Mouse (Mus musculus): ENCODE results near the gene Cachd1. TPM values are rescaled to one million over a fixed set of nuclear protein-coding genes. Genes with fewer than 3 reads are reported as not detected.

Gene Cachd1
- total and polyA plus RNA-seq, 3 experiments, result 2.0 to 5.1 (median 3.5) TPM

- no peaks in the 10 kb centered on the region for H3K36me3 ChIP-seq (ENCODE audit: control insufficient read depth, insufficient read depth, low read length)
- no peaks in the 10 kb centered on the region for H3K27me3 ChIP-seq (ENCODE audit: control insufficient read depth, insufficient read depth, low read length)
- no peak overlapping the region for H3K4me3 ChIP-seq
- no peak overlapping the region for H3K27ac ChIP-seq
- H3K4me1 ChIP-seq (ENCODE audit: control insufficient read depth, insufficient read depth, low read length), result no peaks in the 10 kb centered on the region
- no peak overlapping the region for H3K9ac ChIP-seq (ENCODE audit: low read depth, low read length)
- DNase-seq, result no peak
- intact Hi-C loops (cut with DNase I), result no loop called here
- TF ChIP-seq EP300 (IDR thresholded peaks at IDR 0.05; ENCODE audit: insufficient read depth, low read depth, low read length) (no peak), CTCF (IDR thresholded peaks at IDR 0.05) (no peak), POLR2A (IDR thresholded peaks at IDR 0.05; ENCODE audit: insufficient read depth, low read depth, low read length) (no peak)
- H3K79me2 ChIP-seq (replicated peaks; ENCODE audit: control insufficient read depth, insufficient read depth, low read length), result no peaks in the 10 kb centered on the region
- 68% methylated on average over 18 of the region's 18 CpGs for WGBS
Measured at GRCm38 (mm10) chr4:100994442-100995255, 218.2 kb downstream of the Cachd1 start.

DNA sequence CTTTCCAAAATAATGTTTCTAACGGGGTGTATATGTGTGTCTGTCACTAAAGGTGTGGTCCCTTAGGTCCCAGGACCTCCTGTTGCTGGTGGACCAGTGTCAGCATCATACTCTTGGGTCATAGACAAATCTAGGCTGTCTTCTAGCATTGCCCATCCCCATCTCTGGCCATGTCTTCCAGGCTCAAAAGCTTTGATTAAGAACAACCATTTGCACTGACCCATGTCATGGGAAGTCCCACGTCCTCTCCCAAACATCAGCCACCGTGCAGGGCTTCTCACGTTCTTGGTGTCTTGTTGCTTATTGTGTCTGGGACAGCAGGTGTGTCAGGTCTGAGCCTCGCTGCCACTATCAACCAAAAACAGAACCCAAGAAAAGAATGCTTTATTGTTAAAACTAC, 219.1 kb downstream of the Cachd1 start:
- H3K4me1 ChIP-seq (ENCODE audit: control insufficient read depth, insufficient read depth, low read length), result no peaks in the 10 kb centered on the region
- no peaks in the 10 kb centered on the region for H3K79me2 ChIP-seq (replicated peaks; ENCODE audit: control insufficient read depth, insufficient read depth, low read length)
- no peaks in the 10 kb centered on the region for H3K27me3 ChIP-seq (ENCODE audit: control insufficient read depth, insufficient read depth, low read length)
- no peak for TF ChIP-seq CTCF (IDR thresholded peaks at IDR 0.05)
- TF ChIP-seq EP300 (IDR thresholded peaks at IDR 0.05; ENCODE audit: insufficient read depth, low read depth, low read length), result no peak
- no peak for TF ChIP-seq POLR2A (IDR thresholded peaks at IDR 0.05; ENCODE audit: insufficient read depth, low read depth, low read length)
- no peak overlapping the region for H3K4me3 ChIP-seq
- 92% methylated on average over 5 of the region's 5 CpGs for WGBS
- H3K27ac ChIP-seq, result no peak overlapping the region
- no peak overlapping the region for H3K9ac ChIP-seq (ENCODE audit: low read depth, low read length)
- intact Hi-C loops (cut with DNase I), result no loop called here
- no peaks in the 10 kb centered on the region for H3K36me3 ChIP-seq (ENCODE audit: control insufficient read depth, insufficient read depth, low read length)
- no peak for DNase-seq

GRCm38 (mm10) chr4:100996060-100996651, 219.7 kb downstream of the Cachd1 start:
- no peak for TF ChIP-seq POLR2A (IDR thresholded peaks at IDR 0.05; ENCODE audit: insufficient read depth, low read depth, low read length)
- TF ChIP-seq EP300 (IDR thresholded peaks at IDR 0.05; ENCODE audit: insufficient read depth, low read depth, low read length), result no peak
- TF ChIP-seq CTCF (IDR thresholded peaks at IDR 0.05), result no peak
- no peak overlapping the region for H3K9ac ChIP-seq (ENCODE audit: low read depth, low read length)
- H3K79me2 ChIP-seq (replicated peaks; ENCODE audit: control insufficient read depth, insufficient read depth, low read length), result no peaks in the 10 kb centered on the region
- H3K27ac ChIP-seq, result no peak overlapping the region
- no peak overlapping the region for H3K4me3 ChIP-seq
- H3K4me1 ChIP-seq (ENCODE audit: control insufficient read depth, insufficient read depth, low read length), result no peaks in the 10 kb centered on the region
- no peak for DNase-seq
- intact Hi-C loops (cut with DNase I), result no loop called here
- no peaks in the 10 kb centered on the region for H3K27me3 ChIP-seq (ENCODE audit: control insufficient read depth, insufficient read depth, low read length)
- WGBS, result 86% methylated on average over 4 of the region's 4 CpGs
- H3K36me3 ChIP-seq (ENCODE audit: control insufficient read depth, insufficient read depth, low read length), result no peaks in the 10 kb centered on the region

GRCm38 (mm10) chr4:100998145-100998544, 221.7 kb downstream of the Cachd1 start:
- 20% methylated on average over 2 of the region's 2 CpGs for WGBS
- no peaks in the 10 kb centered on the region for H3K79me2 ChIP-seq (replicated peaks; ENCODE audit: control insufficient read depth, insufficient read depth, low read length)
- no peaks in the 10 kb centered on the region for H3K4me1 ChIP-seq (ENCODE audit: control insufficient read depth, insufficient read depth, low read length)
- no peaks in the 10 kb centered on the region for H3K27me3 ChIP-seq (ENCODE audit: control insufficient read depth, insufficient read depth, low read length)
- H3K4me3 ChIP-seq, result no peak overlapping the region
- intact Hi-C loops (cut with DNase I), result loop anchor here (1.0 kb wide), 1 partner anchor 148 kb away; no protein-coding TSS in a partner anchor
- TF ChIP-seq EP300 (IDR thresholded peaks at IDR 0.05; ENCODE audit: insufficient read depth, low read depth, low read length), result no peak
- peak; percentile 98 for TF ChIP-seq CTCF (IDR thresholded peaks at IDR 0.05)
- no peak for TF ChIP-seq POLR2A (IDR thresholded peaks at IDR 0.05; ENCODE audit: insufficient read depth, low read depth, low read length)
- no peak overlapping the region for H3K9ac ChIP-seq (ENCODE audit: low read depth, low read length)
- no peak overlapping the region for H3K27ac ChIP-seq
- peak; percentile 26 to 43 for DNase-seq
- no peaks in the 10 kb centered on the region for H3K36me3 ChIP-seq (ENCODE audit: control insufficient read depth, insufficient read depth, low read length)

DNA sequence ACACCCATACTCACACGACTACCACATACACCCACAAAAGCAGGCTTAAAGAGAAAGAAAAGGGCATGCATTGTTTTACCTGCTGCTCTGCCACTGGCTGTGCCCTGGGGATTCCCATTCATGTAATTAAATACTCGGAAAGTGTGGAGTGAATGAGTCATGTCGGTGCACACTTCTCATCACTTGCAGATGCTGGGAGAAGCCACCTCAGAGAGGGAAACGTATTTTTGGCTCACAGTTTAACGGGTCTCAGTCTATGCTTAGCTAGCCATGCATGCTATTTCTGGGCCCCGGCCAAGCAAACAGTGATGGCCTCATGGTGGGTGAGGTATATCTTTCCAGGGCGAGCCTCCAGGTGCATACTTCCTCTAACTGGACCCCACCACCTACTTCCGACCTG, 222.4 kb downstream of the Cachd1 start:
- TF ChIP-seq POLR2A (IDR thresholded peaks at IDR 0.05; ENCODE audit: insufficient read depth, low read depth, low read length), result no peak
- no peak for TF ChIP-seq CTCF (IDR thresholded peaks at IDR 0.05)
- TF ChIP-seq EP300 (IDR thresholded peaks at IDR 0.05; ENCODE audit: insufficient read depth, low read depth, low read length), result no peak
- DNase-seq, result no peak
- no peak overlapping the region for H3K9ac ChIP-seq (ENCODE audit: low read depth, low read length)
- no peaks in the 10 kb centered on the region for H3K27me3 ChIP-seq (ENCODE audit: control insufficient read depth, insufficient read depth, low read length)
- no peaks in the 10 kb centered on the region for H3K4me1 ChIP-seq (ENCODE audit: control insufficient read depth, insufficient read depth, low read length)
- intact Hi-C loops (cut with DNase I), result loop anchor here (1.0 kb wide), 1 partner anchor 147 kb away; no protein-coding TSS in a partner anchor
- H3K27ac ChIP-seq, result no peak overlapping the region
- H3K36me3 ChIP-seq (ENCODE audit: control insufficient read depth, insufficient read depth, low read length), result no peaks in the 10 kb centered on the region
- 83% methylated on average over 8 of the region's 8 CpGs for WGBS
- H3K4me3 ChIP-seq, result no peak overlapping the region
- H3K79me2 ChIP-seq (replicated peaks; ENCODE audit: control insufficient read depth, insufficient read depth, low read length), result no peaks in the 10 kb centered on the region

- Histone ChIP-seq H3K79me2 (replicated peaks; ENCODE audit: control insufficient read depth, insufficient read depth, low read length) (no peaks in the 10 kb centered on the region), H3K27ac (no peak overlapping the region), H3K9ac (ENCODE audit: low read depth, low read length) (no peak overlapping the region), H3K4me3 (no peak overlapping the region), H3K27me3 (ENCODE audit: control insufficient read depth, insufficient read depth, low read length) (no peaks in the 10 kb centered on the region), H3K36me3 (ENCODE audit: control insufficient read depth, insufficient read depth, low read length) (no peaks in the 10 kb centered on the region), H3K4me1 (ENCODE audit: control insufficient read depth, insufficient read depth, low read length) (no peaks in the 10 kb centered on the region)
- 93% methylated on average over 3 of the region's 3 CpGs for WGBS
- no peak for DNase-seq
- intact Hi-C loops (cut with DNase I), result no loop called here
- no peak for TF ChIP-seq CTCF (IDR thresholded peaks at IDR 0.05)
- TF ChIP-seq EP300 (IDR thresholded peaks at IDR 0.05; ENCODE audit: insufficient read depth, low read depth, low read length), result no peak
- no peak for TF ChIP-seq POLR2A (IDR thresholded peaks at IDR 0.05; ENCODE audit: insufficient read depth, low read depth, low read length)
Measured at GRCm38 (mm10) chr4:101000622-101001021, 224.1 kb downstream of the Cachd1 start.

Data from heart, adult 2 months (tissue).